Comparison of ENCODE assay signal across 13 mouse cellular contexts in genomic region chr14:23854946-23855345, GRCm38 (mm10).
A peak's percentile ranks its signal among the peaks of the same experiment; 100 is the strongest.
DNase-seq lines count a peak whose midpoint lies in the region; ATAC-seq and TF ChIP-seq lines count a peak whose summit lies in the region.
"Had no signal": no experiment of that assay in that cellular context is flagged by ENCODE, and none has a peak within 500 bp of the region (broad histone marks: within the 10 kb centered on the region; RNA-seq: fewer than 3 reads in every experiment).

No protein-coding gene starts in this region.

- no peak for TF ChIP-seq CTCF in gastrocnemius, adult 2 months (IDR thresholded peaks at IDR 0.05)
- no peak for TF ChIP-seq CTCF in lung, embryonic 14.5 days (IDR thresholded peaks at IDR 0.05; ENCODE audit: low read depth)
- no peak for TF ChIP-seq CTCF in forebrain, postnatal 0 days (IDR thresholded peaks at IDR 0.05; ENCODE audit: low read depth)

- WGBS in heart, embryonic 10.5 days = 82% methylated on average over 2 of the region's 2 CpGs
- WGBS in lung, embryonic 14.5 days = 43% methylated on average over 2 of the region's 2 CpGs
- 75% methylated on average over 2 of the region's 2 CpGs for WGBS in forebrain, postnatal 0 days

- H3K9ac ChIP-seq in lung, embryonic 14.5 days = no peak overlapping the region
- no peak overlapping the region for H3K9ac ChIP-seq in forebrain, postnatal 0 days
- H3K9ac ChIP-seq: embryonic facial prominence, embryonic 15.5 days had no signal

- DNase-seq in heart, adult 18-20 months = peak; percentile 22 to 47
- no peak for DNase-seq in heart, embryonic 10.5 days (ENCODE audit: low spot score)
- peak; percentile 68 for DNase-seq in 3T3-L1 (ENCODE audit: low read depth, low spot score)
- peak; percentile 77 for DNase-seq in gastrocnemius, adult 2 months
- peak; percentile 77 for DNase-seq in lung, embryonic 14.5 days
- DNase-seq in forebrain, postnatal 0 days = no peak
- no peak for DNase-seq in cerebellum, postnatal 14 days
- DNase-seq in ovary, postnatal 10 days (ENCODE audit: low spot score) = no peak
- DNase-seq: cerebellum, postnatal 25 days; thymus, adult 18-20 months had no signal

- ATAC-seq in lung, embryonic 14.5 days (ENCODE audit: insufficient read depth) = no peak
- ATAC-seq in forebrain, postnatal 0 days = no peak
- ATAC-seq: midbrain, embryonic 16.5 days had no signal

- no peaks in the 10 kb centered on the region for H3K9me3 ChIP-seq in heart, embryonic 10.5 days
- H3K9me3 ChIP-seq in lung, embryonic 14.5 days (ENCODE audit: low read depth, low read length) = no peaks in the 10 kb centered on the region
- no peaks in the 10 kb centered on the region for H3K9me3 ChIP-seq in forebrain, postnatal 0 days (ENCODE audit: low read length)
- H3K9me3 ChIP-seq: embryonic facial prominence, embryonic 15.5 days; hindbrain, embryonic 10.5 days had no signal

- H3K4me2 ChIP-seq in lung, embryonic 14.5 days = no peak overlapping the region
- no peak overlapping the region for H3K4me2 ChIP-seq in forebrain, postnatal 0 days (ENCODE audit: low read depth)
- H3K4me2 ChIP-seq: embryonic facial prominence, embryonic 15.5 days had no signal

- intact Hi-C loops in gastrocnemius, adult 2 months (cut with DNase I) = loop anchor here (5.0 kb wide), 1 partner anchor 87 kb away; no protein-coding TSS in a partner anchor

- H3K4me1 ChIP-seq in heart, embryonic 10.5 days = no peaks in the 10 kb centered on the region
- no peaks in the 10 kb centered on the region for H3K4me1 ChIP-seq in lung, embryonic 14.5 days (ENCODE audit: insufficient read depth)
- H3K4me1 ChIP-seq in forebrain, postnatal 0 days (ENCODE audit: insufficient read depth) = no peaks in the 10 kb centered on the region
- H3K4me1 ChIP-seq: embryonic facial prominence, embryonic 15.5 days; hindbrain, embryonic 10.5 days had no signal

- H3K27ac ChIP-seq in heart, embryonic 10.5 days = no peak overlapping the region
- peak overlapping the region; percentile 75 for H3K27ac ChIP-seq in gastrocnemius, adult 2 months
- no peak overlapping the region for H3K27ac ChIP-seq in lung, embryonic 14.5 days (ENCODE audit: low read depth)
- no peak overlapping the region for H3K27ac ChIP-seq in forebrain, postnatal 0 days (ENCODE audit: low read depth, low read length)
- H3K27ac ChIP-seq: embryonic facial prominence, embryonic 15.5 days; hindbrain, embryonic 10.5 days had no signal

- no peaks in the 10 kb centered on the region for H3K27me3 ChIP-seq in heart, embryonic 10.5 days (ENCODE audit: insufficient read depth, poor library complexity, severe bottlenecking)
- no peaks in the 10 kb centered on the region for H3K27me3 ChIP-seq in lung, embryonic 14.5 days (ENCODE audit: insufficient read depth, low read length)
- H3K27me3 ChIP-seq in forebrain, postnatal 0 days (ENCODE audit: insufficient read depth, low read length) = no peaks in the 10 kb centered on the region
- H3K27me3 ChIP-seq: embryonic facial prominence, embryonic 15.5 days had no signal

- no peaks in the 10 kb centered on the region for H3K36me3 ChIP-seq in heart, embryonic 10.5 days
- no peaks in the 10 kb centered on the region for H3K36me3 ChIP-seq in lung, embryonic 14.5 days (ENCODE audit: insufficient read depth)
- no peaks in the 10 kb centered on the region for H3K36me3 ChIP-seq in forebrain, postnatal 0 days (ENCODE audit: insufficient read depth)
- H3K36me3 ChIP-seq: embryonic facial prominence, embryonic 15.5 days; hindbrain, embryonic 10.5 days had no signal

- H3K4me3 ChIP-seq in heart, embryonic 10.5 days = no peak overlapping the region
- H3K4me3 ChIP-seq in gastrocnemius, adult 2 months = no peak overlapping the region
- no peak overlapping the region for H3K4me3 ChIP-seq in lung, embryonic 14.5 days (ENCODE audit: low read depth, low read length)
- no peak overlapping the region for H3K4me3 ChIP-seq in forebrain, postnatal 0 days (ENCODE audit: low read depth, low read length)
- H3K4me3 ChIP-seq: embryonic facial prominence, embryonic 15.5 days; hindbrain, embryonic 10.5 days had no signal

Comparison
In these comparisons a context has a peak if more than half of its experiments do, and no peak if none do; other contexts are left out.
1. DNase-seq: peak in heart, adult 18-20 months (2 of 2), 3T3-L1 (single experiment), gastrocnemius, adult 2 months (single experiment) and lung, embryonic 14.5 days (single experiment); none in heart, embryonic 10.5 days (single experiment), forebrain, postnatal 0 days (single experiment), cerebellum, postnatal 14 days (0 of 2) and ovary, postnatal 10 days (single experiment).